Mouse (Mus musculus) C2C12 (cell line): ENCODE data around the gene Tvp23b.

Experiments
- CTCF ChIP-seq: IDR thresholded peaks from one replicate; pipeline ENCODE4 v1.5.1; 2011; ENCODE audit not compliant: control insufficient read depth, insufficient read depth, insufficient read length
- MAX ChIP-seq: IDR thresholded peaks from one replicate; pipeline ENCODE4 v1.6.1; 2011; ENCODE audit warnings: mild to moderate bottlenecking, control low read depth
- MYOG ChIP-seq: IDR thresholded peaks from one replicate; pipeline ENCODE4 v1.6.1; 2011; ENCODE audit not compliant: control insufficient read depth, insufficient read length; ENCODE audit errors: extremely low read depth

DNA sequence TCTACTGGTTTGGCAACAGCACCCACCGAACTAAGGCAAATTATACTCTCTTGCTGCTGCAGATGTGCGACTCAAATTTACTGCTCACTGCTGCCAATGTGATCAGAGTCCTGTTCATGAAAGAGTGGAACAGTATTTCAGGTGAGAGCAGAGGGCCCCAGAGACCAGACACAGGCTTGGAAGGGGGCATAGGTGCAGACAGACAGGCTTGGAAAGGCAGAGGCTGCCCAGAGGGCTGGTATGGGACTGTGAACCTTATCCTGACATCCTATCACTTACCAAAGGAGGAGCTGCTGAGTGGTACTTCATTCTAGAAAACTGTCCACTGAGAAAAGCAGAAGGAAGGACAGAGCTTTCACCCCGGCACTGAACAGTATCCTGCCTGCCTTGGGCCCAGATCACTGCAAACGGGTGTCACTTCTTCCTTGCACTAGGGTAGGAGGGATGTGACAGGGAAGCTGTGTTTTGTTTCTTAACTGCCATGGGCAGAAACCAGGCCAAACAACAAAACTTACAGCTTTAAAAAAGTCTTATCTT, 31.5 kb upstream of the Tvp23b start:
- TF ChIP-seq CTCF (no peak), MAX (no peak), MYOG (no peak)
